Mouse (Mus musculus): ENCODE measurements around the gene Rpl22.

Rpl22 gene

GRCm38 (mm10) chr4:152325574-152326411 is at the start of gene Rpl22:
Gene Rpl22, plus strand, starts transcription at chr4:152325742.
- DNase-seq (ENCODE audit: low read depth, low spot score), result peak; percentile 94

DNA sequence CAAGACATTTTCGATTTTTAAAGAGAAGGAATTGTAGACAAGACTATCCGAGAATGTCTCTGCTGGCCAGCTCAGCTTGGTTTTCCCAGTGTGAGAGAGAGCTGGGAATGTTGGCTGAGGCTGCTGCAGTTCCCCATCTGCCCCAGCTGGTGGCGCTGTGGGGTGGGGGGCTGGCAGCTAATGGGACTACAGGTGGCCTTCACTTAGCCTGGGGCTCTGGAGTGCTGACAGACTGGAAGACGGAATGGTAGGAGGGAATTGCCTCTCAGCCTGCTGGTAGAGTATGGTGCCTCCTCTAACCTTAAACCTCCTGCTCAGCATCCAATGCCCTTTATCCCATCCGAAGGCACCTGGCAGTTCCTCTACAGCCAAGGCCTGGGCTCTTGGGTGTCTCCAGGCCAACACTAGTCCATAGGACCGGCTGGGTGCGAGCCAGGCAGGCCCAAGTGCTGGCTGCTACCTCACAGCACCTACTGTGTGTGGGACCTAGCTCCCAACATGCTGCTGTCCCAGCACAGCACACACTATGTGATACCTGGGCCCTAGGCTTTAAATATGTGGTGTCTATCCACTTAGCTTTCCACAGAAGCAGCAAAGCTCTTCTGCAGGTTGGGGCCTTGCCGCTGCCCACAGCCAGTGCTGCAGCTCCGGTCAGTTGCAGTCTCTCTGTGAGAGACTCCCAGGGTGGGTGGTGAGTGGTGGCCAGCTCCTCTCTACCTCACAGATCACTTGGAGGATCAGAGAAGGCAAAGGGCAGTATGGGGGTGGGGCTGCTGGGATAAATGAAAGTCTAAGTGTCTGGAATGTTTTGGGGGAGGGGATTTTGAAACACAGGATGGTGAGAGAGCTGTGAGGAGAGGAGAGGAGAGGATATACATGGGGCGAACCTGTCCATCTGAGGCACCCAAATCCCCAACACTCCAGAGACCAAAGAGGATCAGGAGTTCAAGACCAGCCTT is 48.9 kb upstream of the Rpl22 start:
- DNase-seq (ENCODE audit: low read depth, low spot score), result no peak

GRCm38 (mm10) chr4:152277916-152278315 is 47.6 kb upstream of the Rpl22 start:
- DNase-seq (ENCODE audit: low read depth, low spot score), result no peak

GRCm38 (mm10) chr4:152278986-152279385 is 46.6 kb upstream of the Rpl22 start:
- no peak for DNase-seq (ENCODE audit: low read depth, low spot score)

- DNase-seq (ENCODE audit: low read depth, low spot score), result no peak
Observed at GRCm38 (mm10) chr4:152281601-152282000, 43.9 kb upstream of the Rpl22 start.

DNA sequence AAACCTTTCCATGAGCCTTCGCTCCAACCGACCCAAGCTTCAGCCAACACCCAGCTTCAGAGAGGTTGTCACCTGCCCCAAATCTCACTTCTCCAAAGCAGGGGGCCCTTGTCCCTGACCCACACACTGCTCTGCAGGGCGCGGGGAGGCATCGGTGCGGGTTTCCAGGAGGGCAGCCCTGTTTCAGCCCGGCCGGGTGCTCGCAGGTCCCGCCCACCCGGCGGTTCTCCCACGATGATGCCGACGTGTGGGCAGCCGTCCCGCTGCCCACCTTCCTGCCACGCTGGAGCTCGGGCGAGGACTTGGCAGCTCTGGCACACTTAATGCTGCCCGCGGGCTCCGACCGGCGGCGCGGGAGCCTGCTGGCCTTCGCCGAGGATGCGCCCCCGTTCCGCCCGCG is 42.8 kb upstream of the Rpl22 start:
- DNase-seq (ENCODE audit: low read depth, low spot score), result no peak

- peak; percentile 74 for DNase-seq (ENCODE audit: low read depth, low spot score)
Observed at GRCm38 (mm10) chr4:152283186-152283950, 42.2 kb upstream of the Rpl22 start.

DNA sequence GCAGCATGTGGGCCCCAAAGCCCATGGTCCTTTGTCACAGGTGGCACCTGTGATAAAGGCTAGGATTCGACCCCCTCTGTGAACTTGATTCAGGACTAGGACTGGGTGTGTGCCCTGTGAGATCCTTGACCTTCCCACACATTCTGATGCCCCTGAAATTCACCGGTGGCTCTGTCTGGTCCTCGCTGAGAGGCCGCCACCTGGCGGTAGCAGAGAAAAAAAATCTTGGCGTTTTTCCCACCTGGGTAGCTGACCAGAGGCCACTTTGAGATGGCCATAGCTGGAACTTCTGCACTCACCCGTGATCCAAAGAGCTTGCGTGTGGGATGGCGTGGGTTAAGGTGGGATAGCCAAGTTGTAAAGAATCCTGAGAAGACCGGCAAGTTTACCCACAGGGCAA is 40.0 kb upstream of the Rpl22 start:
- no peak for DNase-seq (ENCODE audit: low read depth, low spot score)

GRCm38 (mm10) chr4:152286183-152286582 is 39.4 kb upstream of the Rpl22 start:
- DNase-seq (ENCODE audit: low read depth, low spot score), result no peak

GRCm38 (mm10) chr4:152286887-152287286 is 38.7 kb upstream of the Rpl22 start:
- no peak for DNase-seq (ENCODE audit: low read depth, low spot score)

- no peak for DNase-seq (ENCODE audit: low read depth, low spot score)
Observed at GRCm38 (mm10) chr4:152287317-152288120, 38.0 kb upstream of the Rpl22 start.

DNA sequence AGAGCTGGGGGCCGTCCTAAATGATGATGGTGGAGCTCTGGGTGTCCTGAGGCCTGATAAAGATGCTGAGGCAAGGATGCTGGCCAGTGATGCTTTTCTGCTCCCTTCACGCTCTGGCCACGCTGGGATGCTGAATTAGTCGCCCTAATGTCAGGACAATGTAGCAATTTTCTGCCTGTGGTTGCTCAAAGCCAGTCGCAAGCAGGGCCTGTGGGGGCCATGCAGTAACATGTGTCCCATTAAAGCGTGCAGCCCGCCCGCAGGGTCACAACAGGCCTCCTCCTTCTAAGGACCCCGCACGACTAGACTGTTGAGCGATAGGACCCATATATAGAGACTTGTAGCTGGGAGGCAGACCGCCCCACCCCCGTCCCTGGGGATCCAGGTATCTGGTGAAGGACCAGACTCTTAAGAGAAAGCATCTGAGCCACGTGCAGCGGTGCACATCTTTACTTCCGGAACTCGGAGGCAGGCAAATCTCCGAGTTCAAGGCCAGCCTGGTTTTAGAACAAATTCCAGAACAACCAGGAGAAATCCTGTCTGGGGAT is 37.1 kb upstream of the Rpl22 start:
- DNase-seq (ENCODE audit: low read depth, low spot score), result no peak

- no peak for DNase-seq (ENCODE audit: low read depth, low spot score)
Observed at GRCm38 (mm10) chr4:152290385-152290784, 35.2 kb upstream of the Rpl22 start.

DNA sequence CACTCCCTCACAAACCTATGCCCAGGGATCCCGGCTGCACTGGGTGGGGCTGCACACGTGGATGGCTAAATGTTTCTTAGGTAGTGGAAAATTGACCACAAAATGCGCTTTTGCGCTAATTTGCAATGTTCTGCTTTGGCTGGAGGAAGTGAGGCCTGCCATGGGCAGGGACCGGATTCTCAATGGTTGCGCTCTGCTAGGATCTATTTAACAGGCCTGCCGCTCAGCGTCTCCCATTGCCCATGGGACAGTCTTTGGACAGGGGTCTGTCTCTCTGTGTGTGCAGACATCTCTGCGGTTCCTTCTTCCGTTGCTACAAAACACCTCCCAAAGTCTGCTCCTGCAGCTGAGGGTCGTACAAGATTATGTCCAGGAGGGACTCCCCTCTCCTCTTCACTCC is 34.6 kb upstream of the Rpl22 start:
- DNase-seq (ENCODE audit: low read depth, low spot score), result no peak

GRCm38 (mm10) chr4:152291562-152291961 is 34.0 kb upstream of the Rpl22 start, which contains the start of gene Hes3:
Gene Hes3, minus strand, starts transcription at chr4:152291662.
- no peak for DNase-seq (ENCODE audit: low read depth, low spot score)

- DNase-seq (ENCODE audit: low read depth, low spot score), result no peak
Observed at GRCm38 (mm10) chr4:152292102-152292765, 33.3 kb upstream of the Rpl22 start.

DNA sequence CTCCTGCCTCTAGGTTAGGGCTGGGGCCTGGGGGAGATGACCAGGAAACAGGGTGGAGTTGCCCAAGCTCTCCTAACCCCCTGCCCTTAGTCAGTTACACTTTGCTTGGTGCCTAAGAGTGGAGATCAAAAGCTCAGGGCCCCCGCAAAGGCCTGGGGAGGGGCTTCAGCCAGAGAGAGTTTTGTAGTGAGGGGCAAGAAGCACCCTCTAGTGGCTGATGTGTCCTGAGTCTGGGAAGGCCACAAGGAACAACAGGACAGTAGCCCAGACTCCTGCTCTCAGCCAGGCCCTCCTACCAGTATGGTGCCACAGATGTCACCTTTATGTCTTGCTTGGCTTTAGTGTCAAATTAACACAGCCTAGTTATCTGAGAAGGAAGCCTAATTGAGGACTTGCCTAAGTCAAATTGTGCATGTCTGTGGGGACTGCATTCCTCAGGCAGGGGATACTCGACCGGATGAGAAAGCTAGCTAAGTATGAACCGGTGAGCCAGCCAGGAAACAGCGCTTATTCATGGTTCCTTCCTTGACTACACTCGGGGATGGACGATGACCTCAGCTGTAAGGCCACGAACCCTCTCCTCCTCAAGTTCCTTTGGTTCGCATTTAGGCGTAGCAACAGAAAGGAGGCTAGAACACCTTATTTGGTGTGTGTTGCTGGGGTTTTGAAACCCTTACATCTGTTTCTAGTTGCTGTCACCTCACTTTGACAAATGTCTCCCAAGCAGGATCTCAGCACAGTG is 31.2 kb upstream of the Rpl22 start:
- DNase-seq (ENCODE audit: low read depth, low spot score), result no peak

DNA sequence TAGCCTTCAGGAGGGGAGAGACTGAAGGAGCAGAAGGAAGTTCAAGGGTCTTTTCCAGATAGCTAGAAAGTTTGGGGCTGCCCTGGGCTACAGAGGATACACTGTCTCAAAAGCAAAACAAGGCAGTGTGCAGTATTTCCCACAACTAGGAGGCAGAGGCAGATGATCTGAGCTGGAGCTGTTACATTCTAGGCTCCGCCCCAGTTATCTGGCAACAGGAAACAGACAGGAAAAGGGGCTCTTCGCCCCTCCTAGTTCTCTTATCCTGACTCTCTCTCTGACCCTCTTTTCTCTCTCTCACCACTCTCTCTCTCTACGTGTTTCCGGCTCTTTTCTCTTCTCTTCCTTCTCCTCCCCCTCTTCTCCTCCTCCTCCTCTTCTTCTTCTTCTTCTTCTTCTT is 29.6 kb upstream of the Rpl22 start:
- no peak for DNase-seq (ENCODE audit: low read depth, low spot score)

- DNase-seq (ENCODE audit: low read depth, low spot score), result no peak
Observed at GRCm38 (mm10) chr4:152296371-152296770, 29.2 kb upstream of the Rpl22 start.
